Mouse (Mus musculus) layer of hippocampus, adult 2 months (tissue): ENCODE results near the gene Trim21. TPM values are rescaled to one million over a fixed set of nuclear protein-coding genes. Genes with fewer than 3 reads are reported as not detected.

ENCODE experiments used
- DNase-seq, 2 experiments: peaks; one replicate each; pipeline ENCODE4 v3.0.0; 2022; ENCODE audit warnings: low spot score in 2 of 2
- H3K27ac ChIP-seq: fragments of 200-600 bp; 2 replicates; pipeline ENCODE4 v1.8.1; 2022
- H3K4me3 ChIP-seq: fragments of 200-600 bp; 2 replicates; pipeline ENCODE4 v1.8.1; 2022; ENCODE audit warnings: mild to moderate bottlenecking
- CTCF ChIP-seq: fragments of 200-600 bp; conservative IDR thresholded peaks from 2 replicates; pipeline ENCODE4 v1.8.1; 2022; ENCODE audit warnings: antibody characterized with exemption, mild to moderate bottlenecking, moderate library complexity
- long read RNA-seq, 2 experiments: library from polyadenylated mRNA; stranded (forward); transcript quantifications; one replicate each; pipeline ENCODE4 v2.0.0; 2021; ENCODE audit warnings: borderline mapping rate in 2 of 2
- total RNA-seq, 2 experiments: library from RNA; stranded (reverse); gene quantifications; 2 replicates each; pipeline ENCODE4 v1.2.3; 2021

Gene Trim21
- total RNA-seq, result 1 to 10 TPM; 3.0 to 5.1 TPM
- long read RNA-seq, experiment 1, partial matches to known transcripts, result 0 of 2 reads
- long read RNA-seq, experiment 1, other reads (novel, unspliced or antisense), result 0 of 2 reads
- long read RNA-seq, experiment 2, partial matches to known transcripts, result 0 of 3 reads
- long read RNA-seq, experiment 2, other reads (novel, unspliced or antisense), result 2 of 3 reads

- no peak for TF ChIP-seq CTCF
These were observed at the start of gene Trim21 for GRCm38 (mm10) chr7:102564999-102565997. Trim21 (minus strand) TSS chr7:102565486.

GRCm38 (mm10) chr7:102597378-102598031, 32.2 kb upstream of the Trim21 start, which contains the start of gene Olfr552:
Olfr552 (plus strand) TSS chr7:102597770.
- TF ChIP-seq CTCF, result no peak
- no peak for DNase-seq
- Histone ChIP-seq H3K27ac (no peak within 1 kb of the TSS), H3K4me3 (no peak within 1 kb of the TSS)

More at GRCm38 (mm10) chr7:102564999-102565997, at the start of gene Trim21:
- H3K4me3 ChIP-seq, result peak within 1 kb of the TSS; percentile 55
- DNase-seq, result peak; percentile 50 to 68
- peak within 1 kb of the TSS; percentile 53; the same call in 1 of the 2 replicates for H3K27ac ChIP-seq

DNA sequence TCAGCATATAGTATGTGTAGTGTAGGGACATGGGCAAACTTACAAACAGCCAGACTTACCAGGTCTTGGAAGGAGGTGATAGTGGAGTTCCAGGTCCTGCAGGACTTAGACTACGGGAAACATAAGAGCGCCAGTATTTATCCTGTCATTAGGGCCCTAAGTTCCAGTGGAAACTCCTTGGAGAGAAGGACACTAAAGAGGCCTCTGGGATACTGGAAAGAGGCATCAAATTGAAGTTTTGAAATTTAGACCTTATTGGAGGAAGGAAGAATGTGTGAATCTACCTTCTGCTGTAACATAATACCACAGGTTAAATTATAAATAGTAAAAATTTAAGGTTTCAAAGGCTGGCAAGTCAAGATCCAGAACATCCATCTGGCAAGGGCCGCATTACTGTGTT, 26.5 kb upstream of the Trim21 start, which contains the start of gene Olfr551:
TSS of gene Olfr551 (minus strand) at position 101 of the 400 bp plus-strand sequence.
- Histone ChIP-seq H3K4me3 (no peak within 1 kb of the TSS), H3K27ac (no peak within 1 kb of the TSS)
- no peak for TF ChIP-seq CTCF
- DNase-seq, result no peak

DNA sequence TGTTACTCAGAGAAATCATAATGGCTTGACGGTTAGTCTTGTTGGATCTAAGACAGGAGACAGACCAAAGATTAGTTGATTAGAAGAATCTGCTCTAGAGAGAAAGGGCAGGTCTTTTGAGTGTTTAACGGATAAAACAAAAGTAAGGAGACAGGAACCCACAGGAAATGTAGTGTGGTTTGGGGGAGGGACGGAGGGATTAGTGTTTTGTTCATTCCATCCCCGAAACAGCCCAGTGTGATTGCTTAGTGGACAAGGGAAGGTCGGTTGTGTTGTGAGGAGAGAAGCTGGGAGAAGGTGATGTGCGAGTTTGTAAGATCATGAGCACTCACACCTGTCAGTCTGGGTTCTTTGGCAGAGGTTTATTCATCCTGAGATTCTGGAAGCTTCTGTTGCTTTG, 10.7 kb upstream of the Trim21 start:
- no peak overlapping the region for H3K27ac ChIP-seq
- no peak for DNase-seq
- TF ChIP-seq CTCF, result no peak
- H3K4me3 ChIP-seq, result no peak overlapping the region

- TF ChIP-seq CTCF, result no peak
- Histone ChIP-seq H3K27ac (no peak overlapping the region), H3K4me3 (no peak overlapping the region)
- no peak for DNase-seq
These were observed 8.0 kb upstream of the Trim21 start for GRCm38 (mm10) chr7:102573174-102573830.

GRCm38 (mm10) chr7:102571142-102571541, 5.9 kb upstream of the Trim21 start, which contains the start of gene Olfr550:
Olfr550 (plus strand) TSS chr7:102571442.
- DNase-seq, result no peak
- no peak for TF ChIP-seq CTCF
- no peak within 1 kb of the TSS for H3K4me3 ChIP-seq

DNA sequence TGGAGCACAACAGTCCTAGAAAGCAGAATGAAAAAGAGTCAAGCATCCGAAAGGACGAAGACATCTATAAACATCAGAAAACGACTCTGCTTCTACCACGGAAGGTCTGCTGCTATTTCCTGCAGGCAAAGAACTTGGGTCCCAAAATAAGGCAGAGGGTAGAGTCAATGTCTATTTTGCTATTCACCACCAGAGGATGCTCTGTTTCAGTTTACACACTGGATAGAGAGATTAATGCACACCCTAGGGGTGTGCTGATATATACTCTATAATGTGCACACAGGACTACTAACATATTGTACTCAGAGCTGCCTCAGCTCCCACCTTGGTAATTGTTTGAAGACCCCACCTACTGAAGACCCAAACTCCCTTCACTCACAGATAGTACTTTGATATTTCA, 933 bp upstream of the Trim21 start:
- DNase-seq, result no peak
- Histone ChIP-seq H3K27ac (no peak overlapping the region), H3K4me3 (no peak overlapping the region)
- TF ChIP-seq CTCF, result peak; percentile 58

More at GRCm38 (mm10) chr7:102571142-102571541, 5.9 kb upstream of the Trim21 start, which contains the start of gene Olfr550:
- H3K27ac ChIP-seq, result peak within 1 kb of the TSS; percentile 36; the same call in 1 of the 2 replicates

DNA sequence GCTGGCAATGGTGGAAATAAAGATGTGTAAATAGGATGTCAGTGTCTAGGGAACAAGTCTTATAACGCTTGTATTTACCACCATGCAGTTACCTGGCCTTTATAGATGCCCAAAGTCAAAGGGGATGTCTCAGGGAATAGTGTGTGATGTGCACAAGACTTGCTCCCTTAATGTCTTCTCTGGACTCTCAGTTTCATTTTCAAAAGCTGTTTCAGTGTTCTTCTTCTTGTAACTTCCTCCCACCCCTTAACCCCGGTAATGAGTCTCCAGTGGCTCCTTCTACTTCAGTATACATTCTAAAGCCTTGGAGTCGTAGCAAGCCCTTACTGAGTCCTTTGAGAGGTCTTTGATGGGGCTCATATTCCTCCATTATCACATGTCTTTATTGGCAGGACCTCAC, 12.0 kb downstream of the Trim21 start:
- H3K4me3 ChIP-seq, result no peak overlapping the region
- no peak for DNase-seq

DNA sequence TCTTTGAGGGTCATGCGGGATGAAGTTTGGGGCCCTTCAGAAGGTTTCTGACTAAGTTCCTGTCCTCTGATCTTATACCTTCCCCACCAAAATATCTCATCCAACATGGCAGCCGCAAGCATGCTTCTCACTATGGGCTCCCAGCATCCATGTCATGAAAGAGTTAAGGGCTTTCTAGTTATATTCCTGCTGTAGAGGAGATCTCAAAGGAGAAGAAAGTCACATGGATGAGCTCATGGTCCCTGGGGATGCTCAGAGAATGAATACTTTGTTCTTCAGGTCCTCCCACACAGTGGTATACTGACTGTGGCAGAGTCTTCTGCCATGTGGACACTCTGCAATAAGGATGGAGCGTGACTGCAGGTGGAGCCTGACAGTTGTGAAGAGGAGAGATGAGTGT, 15.7 kb downstream of the Trim21 start, which contains the start of gene Olfr549:
TSS of gene Olfr549 (plus strand) at position 301 of the 400 bp plus-strand sequence.
- no peak within 1 kb of the TSS for H3K27ac ChIP-seq
- no peak for DNase-seq
- H3K4me3 ChIP-seq, result no peak within 1 kb of the TSS
- no peak for TF ChIP-seq CTCF

More for the DNA sequence above, 12.0 kb downstream of the Trim21 start:
- no peak overlapping the region for H3K27ac ChIP-seq
- TF ChIP-seq CTCF, result no peak

GRCm38 (mm10) chr7:102541251-102541650, 24.0 kb downstream of the Trim21 start:
- Histone ChIP-seq H3K27ac (no peak overlapping the region), H3K4me3 (no peak overlapping the region)
- no peak for TF ChIP-seq CTCF
- DNase-seq, result no peak

DNA sequence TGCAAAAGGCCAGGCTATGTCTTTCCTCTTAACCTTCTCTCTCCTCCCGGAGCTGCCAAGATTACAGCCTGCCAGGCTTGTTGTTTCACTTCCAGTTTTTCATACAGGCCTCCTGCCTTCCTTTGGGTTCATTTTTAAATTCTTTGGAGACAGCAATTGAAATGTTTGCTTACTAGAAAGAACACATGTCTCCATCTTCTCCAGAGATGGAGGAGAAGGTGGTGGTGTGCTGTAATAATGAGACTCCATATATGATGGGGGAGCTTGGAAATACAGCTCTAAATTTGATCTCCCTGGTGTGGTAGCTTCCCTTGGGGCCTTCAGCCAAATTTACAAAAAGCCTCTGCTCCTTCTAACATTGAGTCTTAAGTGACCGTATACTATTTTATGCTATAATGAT, 24.7 kb downstream of the Trim21 start, which contains the start of gene Olfr548-ps1:
TSS of gene Olfr548-ps1 (plus strand) at position 301 of the 400 bp plus-strand sequence.
- TF ChIP-seq CTCF, result no peak
- Histone ChIP-seq H3K4me3 (no peak within 1 kb of the TSS), H3K27ac (no peak within 1 kb of the TSS)
- no peak for DNase-seq

GRCm38 (mm10) chr7:102534449-102534848, 30.8 kb downstream of the Trim21 start, which contains the start of gene Olfr547:
Olfr547 (plus strand) TSS chr7:102534749.
- TF ChIP-seq CTCF, result no peak
- no peak for DNase-seq

More at GRCm38 (mm10) chr7:102534449-102534848, 30.8 kb downstream of the Trim21 start, which contains the start of gene Olfr547:
- H3K27ac ChIP-seq, result no peak within 1 kb of the TSS
- H3K4me3 ChIP-seq, result no peak within 1 kb of the TSS
